ENCODE assay signal across 24 mouse cellular contexts in genomic region chr13:30730104-30730793, GRCm38 (mm10). TPM values are rescaled to one million over a fixed set of nuclear protein-coding genes. Genes with fewer than 3 reads are reported as not detected.
"Had no signal": no experiment of that assay in that cellular context is flagged by ENCODE, and none has a peak within 500 bp of the region (broad histone marks: within the 10 kb centered on the region; RNA-seq: fewer than 3 reads in every experiment).

No protein-coding gene starts in this region.

- H3K9me3 ChIP-seq: kidney, embryonic 15.5 days; limb, embryonic 12.5 days; limb, embryonic 15.5 days; liver, embryonic 12.5 days; liver, embryonic 15.5 days; lung, embryonic 15.5 days; megakaryocyte, embryonic 14.5 days; midbrain, embryonic 10.5 days; midbrain, embryonic 13.5 days; neural tube, embryonic 12.5 days; neural tube, embryonic 15.5 days; stomach, embryonic 15.5 days had no signal

- H3K4me3 ChIP-seq: kidney, embryonic 15.5 days; left cerebral cortex, adult 2 months; limb, embryonic 12.5 days; limb, embryonic 15.5 days; liver, embryonic 12.5 days; liver, embryonic 15.5 days; lung, embryonic 15.5 days; megakaryocyte, embryonic 14.5 days; midbrain, embryonic 10.5 days; midbrain, embryonic 13.5 days; neural tube, embryonic 12.5 days; neural tube, embryonic 15.5 days; stomach, embryonic 15.5 days had no signal

- DNase-seq: kidney, adult 11 months; kidney, adult 8-10 months; kidney, postnatal 10 days; kidney, postnatal 36 days; lung, adult 18-20 months; lung, postnatal 10 days; lung, postnatal 36 days; right cerebral cortex, adult 18-20 months; right cerebral cortex, postnatal 14 days; right cerebral cortex, postnatal 4 days; thymus, postnatal 36 days had no signal

- H3K9ac ChIP-seq: kidney, embryonic 15.5 days; limb, embryonic 12.5 days; limb, embryonic 15.5 days; liver, embryonic 12.5 days; liver, embryonic 15.5 days; lung, embryonic 15.5 days; midbrain, embryonic 13.5 days; neural tube, embryonic 12.5 days; neural tube, embryonic 15.5 days; stomach, embryonic 15.5 days had no signal

- H3K27me3 ChIP-seq: kidney, embryonic 15.5 days; limb, embryonic 12.5 days; limb, embryonic 15.5 days; liver, embryonic 15.5 days; lung, embryonic 15.5 days; midbrain, embryonic 13.5 days; neural tube, embryonic 12.5 days; neural tube, embryonic 15.5 days; stomach, embryonic 15.5 days had no signal

- ATAC-seq: liver, embryonic 12.5 days; midbrain, embryonic 13.5 days had no signal

- H3K4me1 ChIP-seq: limb, embryonic 15.5 days; liver, embryonic 12.5 days; liver, embryonic 15.5 days; megakaryocyte, embryonic 14.5 days had no signal

- H3K4me2 ChIP-seq: kidney, embryonic 15.5 days; limb, embryonic 12.5 days; limb, embryonic 15.5 days; liver, embryonic 12.5 days; liver, embryonic 15.5 days; lung, embryonic 15.5 days; midbrain, embryonic 13.5 days; neural tube, embryonic 12.5 days; neural tube, embryonic 15.5 days; stomach, embryonic 15.5 days had no signal

- H3K27ac ChIP-seq: kidney, embryonic 15.5 days; left cerebral cortex, adult 2 months; limb, embryonic 12.5 days; limb, embryonic 15.5 days; liver, embryonic 12.5 days; liver, embryonic 15.5 days; lung, embryonic 15.5 days; midbrain, embryonic 10.5 days; midbrain, embryonic 13.5 days; neural tube, embryonic 12.5 days; neural tube, embryonic 15.5 days; stomach, embryonic 15.5 days had no signal

- H3K36me3 ChIP-seq: kidney, embryonic 15.5 days; limb, embryonic 12.5 days; limb, embryonic 15.5 days; liver, embryonic 12.5 days; liver, embryonic 15.5 days; lung, embryonic 15.5 days; midbrain, embryonic 10.5 days; midbrain, embryonic 13.5 days; neural tube, embryonic 12.5 days; neural tube, embryonic 15.5 days; stomach, embryonic 15.5 days had no signal

RNA-seq across cellular contexts. Expression of gene Irf4, which starts 18.8 kb away (rescaled TPM):
- polyA plus RNA-seq: limb, embryonic 12.5 days; liver, embryonic 12.5 days; midbrain, embryonic 10.5 days had no signal
